Mouse (Mus musculus) 416B (cell line): ENCODE measurements around the gene Espn.

Experiments
- DNase-seq: peaks from one replicate; pipeline ENCODE4 v3.0.0; 2011; ENCODE audit warnings: low read depth

Gene Espn

DNA sequence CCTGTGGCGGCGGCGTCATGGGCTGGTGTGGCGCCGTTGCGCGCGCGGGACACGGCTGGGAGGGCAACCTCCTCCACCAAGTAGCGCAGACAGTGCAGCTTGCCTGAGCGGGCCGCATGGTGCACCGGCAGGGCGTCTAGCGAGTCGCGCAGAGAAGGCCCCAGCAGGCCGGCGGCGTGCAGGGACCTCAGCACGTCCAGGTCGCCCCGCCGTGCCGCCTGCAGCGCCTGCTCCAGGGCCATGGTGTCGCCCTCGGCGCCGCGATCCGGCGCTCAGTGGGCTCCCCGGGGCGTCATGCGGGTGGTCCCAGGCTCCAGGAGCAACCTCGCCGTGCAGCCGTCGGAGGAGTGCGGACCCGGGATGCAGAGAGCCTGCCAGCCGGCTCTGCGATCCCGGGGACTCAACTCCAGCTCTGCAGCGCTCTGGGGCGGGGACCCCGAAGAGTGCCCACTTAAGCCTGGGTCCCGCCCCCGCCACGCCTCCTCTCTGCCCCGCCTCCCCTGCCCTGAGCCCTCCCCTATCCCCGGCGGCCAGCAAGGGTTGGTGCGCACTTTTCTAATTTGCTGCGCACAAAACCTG, at the start of gene Espn:
Espn (minus strand) TSS at position 406 of the 579 bp plus-strand sequence.
- no peak for DNase-seq

DNA sequence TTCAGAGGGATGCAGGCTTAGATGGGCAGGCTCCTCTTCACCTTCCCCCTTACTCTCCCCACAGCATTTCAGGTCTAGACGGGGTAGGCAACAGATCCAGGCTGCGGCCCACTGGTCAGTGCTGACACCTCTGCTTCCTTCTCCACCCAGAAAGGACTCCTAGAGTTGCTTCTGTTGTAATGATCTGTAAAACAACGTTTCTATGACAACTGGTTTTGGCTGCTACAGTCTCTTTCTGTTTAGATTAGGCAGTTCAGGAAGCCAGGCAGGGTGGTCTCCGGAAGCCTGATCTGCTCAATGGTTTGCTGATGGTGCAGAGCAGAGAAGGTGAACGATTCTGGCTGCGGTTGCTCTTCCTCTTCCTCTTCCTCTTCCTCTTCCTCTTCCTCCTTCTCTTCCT, 49.3 kb upstream of the Espn start:
- DNase-seq: peak; percentile 62

DNA sequence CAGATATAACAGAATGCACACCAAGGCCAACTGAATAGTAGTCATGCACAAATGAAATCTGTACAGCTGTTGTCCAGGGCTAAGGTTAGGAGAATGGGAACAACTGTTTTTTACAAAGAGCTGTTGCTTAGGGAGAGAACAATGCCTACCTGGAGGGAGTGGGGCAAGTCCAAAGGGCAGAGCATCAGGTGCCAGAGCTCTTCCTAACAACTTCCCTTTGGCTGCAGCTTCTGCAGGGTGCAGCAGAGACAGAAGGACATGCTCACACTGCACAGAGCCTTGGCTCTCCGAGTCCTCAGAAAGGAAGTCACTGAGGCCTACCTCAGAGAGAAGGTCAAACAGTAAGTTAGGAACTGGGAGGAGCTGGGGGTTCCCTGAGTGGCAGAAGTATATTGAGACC, 47.4 kb upstream of the Espn start:
- peak; percentile 37 for DNase-seq

DNA sequence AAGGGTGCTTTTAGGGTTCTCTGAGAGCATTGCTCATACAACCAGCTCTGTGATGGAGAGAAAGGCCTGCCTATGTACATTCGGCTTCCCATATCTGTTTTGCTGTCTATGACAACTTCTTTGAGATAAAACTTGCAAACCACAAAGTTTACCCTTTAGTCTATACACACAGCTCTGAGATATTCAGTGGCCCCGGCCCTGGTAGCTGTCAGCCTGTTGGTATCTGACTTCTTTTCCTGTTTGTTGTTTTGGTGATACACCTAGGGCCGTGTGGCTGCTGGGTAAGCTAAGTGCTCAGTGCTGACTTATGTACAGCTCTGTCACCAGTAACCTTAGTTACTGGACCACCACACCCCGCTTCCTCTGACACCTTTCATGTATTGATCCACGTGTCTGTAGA, 45.4 kb upstream of the Espn start:
- no peak for DNase-seq

DNA sequence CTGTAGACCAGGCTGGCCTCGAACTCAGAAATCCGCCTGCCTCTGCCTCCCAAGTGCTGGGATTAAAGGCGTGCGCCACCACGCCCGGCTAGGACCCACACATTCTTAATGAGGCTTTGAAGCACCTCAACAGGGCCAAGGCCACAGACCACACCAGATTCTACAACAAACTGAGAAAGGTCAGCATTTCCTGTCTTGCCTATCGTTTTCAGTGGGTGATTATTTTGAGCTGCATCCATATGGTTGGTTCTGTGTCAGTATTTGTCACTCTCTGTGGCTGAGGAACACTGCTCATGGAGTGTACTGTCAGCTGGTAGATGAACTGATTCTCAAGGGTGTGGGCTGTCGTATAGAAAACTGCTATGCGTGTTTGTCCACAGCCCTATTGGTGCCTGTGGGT, 44.1 kb upstream of the Espn start:
- no peak for DNase-seq

DNA sequence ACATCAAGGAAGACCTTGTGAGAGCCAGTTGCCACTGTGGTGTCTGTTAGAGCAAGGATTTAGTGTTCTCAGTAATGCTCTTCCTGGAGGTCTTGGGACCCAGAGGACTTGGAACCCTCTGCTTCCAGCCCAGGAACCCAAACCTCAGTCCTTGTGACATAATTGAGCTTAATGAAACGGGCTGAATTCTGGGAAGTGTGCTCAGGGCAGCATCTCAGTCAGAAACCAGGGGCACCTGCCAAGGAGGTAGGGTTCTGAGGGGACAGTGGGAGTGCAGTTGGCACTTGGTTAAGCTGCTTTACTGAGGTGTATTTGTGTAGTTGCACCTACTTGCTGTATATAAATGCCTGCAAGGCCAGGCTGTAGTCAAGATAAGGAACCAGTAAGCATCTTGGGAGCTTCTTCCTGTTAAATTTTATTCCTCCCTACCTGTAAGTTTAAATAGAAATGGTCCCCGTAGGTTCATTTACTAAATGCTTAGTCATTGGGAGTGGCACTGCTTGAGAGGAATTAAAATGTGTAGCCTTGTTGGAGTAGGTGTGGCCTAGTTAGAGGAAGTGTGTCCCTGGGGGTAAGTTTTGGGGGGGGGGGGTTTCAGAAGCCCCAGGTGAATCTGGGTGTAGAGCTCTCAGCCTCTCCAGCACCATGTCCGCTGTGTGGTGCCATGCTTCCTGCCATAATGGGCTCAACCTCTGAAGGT, 42.5 kb upstream of the Espn start:
- DNase-seq: no peak

DNA sequence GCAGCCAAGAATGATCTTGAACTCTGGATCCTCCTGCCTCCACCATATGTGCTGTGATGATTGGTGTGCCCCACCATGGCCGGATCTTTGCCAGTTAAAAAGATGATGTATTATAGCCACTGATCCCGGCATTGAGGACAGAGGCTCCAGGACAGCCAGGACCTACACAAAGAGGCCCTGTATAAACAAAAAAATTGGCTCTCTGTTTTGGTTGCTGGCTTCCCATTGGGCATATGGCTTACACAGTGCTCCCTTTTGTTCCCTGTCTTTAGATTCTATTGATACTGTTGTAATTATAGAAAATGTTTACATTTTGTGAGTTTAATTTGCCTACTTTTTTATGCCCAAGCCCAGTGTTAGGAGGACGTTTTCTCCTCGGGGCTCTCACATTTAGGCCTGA, 40.4 kb upstream of the Espn start:
- DNase-seq: no peak

DNA sequence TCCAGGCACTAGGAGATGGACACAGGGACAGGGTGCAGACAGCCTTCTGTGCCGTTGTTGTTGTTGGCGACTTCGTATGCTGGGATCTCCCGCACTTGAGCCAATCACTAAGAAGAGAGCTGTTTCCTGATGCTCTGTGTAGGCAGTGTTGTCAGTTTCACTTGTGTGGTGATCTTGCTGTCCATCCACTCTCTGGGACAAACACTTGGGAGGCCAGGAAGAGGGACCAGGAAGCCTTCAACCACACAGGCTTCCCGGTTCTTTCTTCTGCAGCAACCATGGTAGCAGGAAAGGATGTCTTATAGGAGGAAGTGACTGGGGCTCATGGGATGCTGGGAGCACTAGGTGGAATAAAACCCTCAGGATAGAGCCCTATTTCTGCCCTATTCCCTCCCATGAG, 38.5 kb upstream of the Espn start:
- DNase-seq: no peak

DNA sequence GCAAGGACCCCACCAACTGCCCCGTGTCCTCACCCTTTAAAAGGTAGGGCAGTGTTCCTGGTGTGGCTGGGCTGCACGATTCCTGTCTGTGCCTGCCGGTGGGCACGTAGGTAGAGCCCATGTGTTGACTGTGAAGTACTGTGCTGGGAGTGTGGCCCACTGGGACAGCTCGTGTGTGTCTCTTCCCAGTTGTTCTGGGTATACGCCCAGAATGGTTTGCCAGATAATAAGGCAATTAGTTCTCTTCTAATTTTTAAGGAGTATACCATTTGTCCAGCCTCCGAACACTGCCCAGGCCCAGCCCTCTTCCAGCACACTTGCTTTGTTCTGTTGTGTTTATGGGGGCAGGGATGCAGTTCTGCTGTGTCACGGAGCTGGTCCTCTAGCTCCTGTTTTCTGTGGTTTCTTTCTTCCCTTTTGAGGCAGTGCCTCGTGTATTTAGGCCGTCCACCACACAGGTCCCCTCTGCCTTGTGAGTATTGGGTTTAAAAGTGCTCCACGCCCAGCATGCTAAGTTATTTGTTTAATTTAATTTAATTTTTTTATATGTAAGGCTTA, 38.0 kb upstream of the Espn start:
- peak; percentile 86 for DNase-seq

DNA sequence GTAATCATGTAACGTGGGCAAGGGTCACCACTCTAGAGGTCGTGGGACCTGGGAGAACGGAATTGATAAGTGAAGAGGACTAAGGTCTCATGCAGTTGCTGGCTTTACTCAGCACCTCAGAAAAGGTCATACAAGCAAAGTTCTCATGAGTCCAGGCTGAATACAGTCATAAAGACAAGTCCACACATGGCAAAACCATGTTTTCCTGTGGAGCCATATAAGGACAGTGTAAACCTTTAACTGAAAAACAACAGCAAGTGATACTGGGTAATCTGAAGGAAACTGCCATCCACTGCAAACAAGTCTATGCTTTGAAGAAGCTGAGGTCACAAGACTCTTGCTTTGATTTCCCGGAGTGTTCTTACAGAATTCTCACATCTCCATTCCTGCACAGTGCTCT, 37.5 kb upstream of the Espn start:
- no peak for DNase-seq

DNA sequence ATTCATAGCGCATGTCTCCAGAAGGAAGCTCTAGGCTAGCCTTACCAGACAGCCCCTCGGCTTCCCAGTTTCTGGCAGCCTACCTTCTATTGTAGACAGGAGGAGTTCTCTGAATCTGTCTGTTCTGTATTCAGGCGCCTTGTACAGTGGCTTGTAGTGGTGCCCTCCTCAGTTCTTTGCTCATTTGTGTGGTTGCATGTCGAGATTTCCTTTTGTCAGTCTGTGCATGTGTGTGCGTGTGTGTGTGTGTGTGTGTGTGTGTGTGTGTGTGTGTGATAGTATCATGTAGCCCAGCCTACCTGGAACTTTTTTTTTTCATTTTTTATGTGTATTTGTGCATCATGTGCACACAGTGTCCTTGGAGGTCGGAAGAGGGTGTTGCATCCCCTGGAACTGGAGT, 36.9 kb upstream of the Espn start:
- no peak for DNase-seq

DNA sequence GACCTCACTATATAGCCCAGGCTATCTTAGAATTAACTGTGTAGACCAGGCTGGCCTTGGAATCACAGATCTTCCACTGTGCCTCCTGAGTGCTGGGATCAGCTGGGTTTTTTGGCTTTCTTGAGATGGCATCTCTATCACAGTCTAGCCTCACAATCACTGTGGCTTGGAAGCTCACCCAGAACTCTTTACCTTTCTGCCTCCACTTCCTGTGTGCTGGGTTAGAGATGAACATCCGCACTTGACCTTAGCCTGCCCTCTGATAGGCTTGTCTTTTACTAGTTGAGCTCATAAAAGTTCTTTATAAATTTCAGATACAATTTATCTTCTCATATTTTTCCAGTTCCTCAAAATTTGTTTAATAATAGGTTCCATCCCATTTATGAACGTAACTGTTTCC, 36.5 kb upstream of the Espn start:
- no peak for DNase-seq

DNA sequence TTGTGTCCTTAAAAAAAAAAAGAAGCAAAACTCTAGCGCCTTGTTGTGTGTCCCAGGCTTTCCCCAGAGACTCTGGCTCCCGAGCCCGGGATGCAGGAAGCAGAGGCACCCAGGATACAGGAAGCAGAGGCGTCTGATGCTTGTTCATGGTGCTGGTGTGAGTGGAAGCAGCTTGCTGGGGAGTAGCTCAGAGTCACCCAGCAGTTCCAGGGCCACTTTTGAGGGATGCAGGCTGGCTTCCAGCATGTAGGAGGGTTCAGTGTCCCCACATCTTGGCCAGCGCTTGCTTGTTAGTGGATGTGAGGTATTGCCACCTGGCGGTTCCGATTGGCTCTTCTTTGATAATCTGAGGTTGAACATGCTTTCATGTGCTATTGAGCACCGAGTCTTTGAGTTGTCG, 35.0 kb upstream of the Espn start:
- DNase-seq: no peak

DNA sequence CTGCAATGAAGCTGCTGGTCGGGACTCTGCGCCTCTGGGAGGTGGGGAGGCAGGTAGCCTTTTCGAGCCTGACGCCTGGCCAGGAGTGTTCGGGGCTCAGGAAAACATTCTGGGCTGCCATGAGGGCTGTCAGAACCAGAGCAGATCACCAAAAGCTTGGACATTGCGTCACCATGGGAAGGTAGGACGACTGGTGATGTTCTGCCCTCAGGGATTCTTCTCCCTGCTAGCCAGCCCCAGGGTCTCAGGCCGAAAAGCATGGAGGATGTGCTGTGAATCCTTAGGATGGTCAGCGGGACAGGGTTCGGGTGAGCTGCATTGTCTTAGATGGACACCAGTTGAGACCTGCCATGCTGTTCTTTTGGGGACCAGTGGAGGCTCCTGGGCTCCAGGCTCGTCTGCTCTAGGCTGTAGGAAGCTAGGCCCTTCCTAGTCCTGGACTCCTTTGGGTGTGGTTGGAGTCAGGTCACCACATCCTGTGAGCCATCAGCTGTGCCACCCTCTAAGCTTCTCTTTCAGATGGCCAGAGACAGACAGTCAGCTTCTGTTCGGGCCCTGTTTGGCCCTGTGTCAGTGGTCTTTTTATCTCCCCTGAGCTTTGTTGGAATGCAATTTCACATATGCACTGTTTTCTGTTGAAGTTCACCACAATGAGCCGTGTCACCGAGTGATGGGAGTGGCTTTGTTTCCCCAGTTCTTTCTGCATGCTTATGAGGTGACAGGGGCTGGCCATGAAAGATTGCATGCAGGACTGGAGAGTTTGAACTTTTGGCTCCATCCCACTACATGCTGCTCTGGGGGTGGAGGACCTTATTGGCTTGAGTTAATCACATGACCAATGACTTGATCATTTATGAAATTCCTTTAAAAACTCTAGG, 34.3 kb upstream of the Espn start:
- peak; percentile 83 for DNase-seq

DNA sequence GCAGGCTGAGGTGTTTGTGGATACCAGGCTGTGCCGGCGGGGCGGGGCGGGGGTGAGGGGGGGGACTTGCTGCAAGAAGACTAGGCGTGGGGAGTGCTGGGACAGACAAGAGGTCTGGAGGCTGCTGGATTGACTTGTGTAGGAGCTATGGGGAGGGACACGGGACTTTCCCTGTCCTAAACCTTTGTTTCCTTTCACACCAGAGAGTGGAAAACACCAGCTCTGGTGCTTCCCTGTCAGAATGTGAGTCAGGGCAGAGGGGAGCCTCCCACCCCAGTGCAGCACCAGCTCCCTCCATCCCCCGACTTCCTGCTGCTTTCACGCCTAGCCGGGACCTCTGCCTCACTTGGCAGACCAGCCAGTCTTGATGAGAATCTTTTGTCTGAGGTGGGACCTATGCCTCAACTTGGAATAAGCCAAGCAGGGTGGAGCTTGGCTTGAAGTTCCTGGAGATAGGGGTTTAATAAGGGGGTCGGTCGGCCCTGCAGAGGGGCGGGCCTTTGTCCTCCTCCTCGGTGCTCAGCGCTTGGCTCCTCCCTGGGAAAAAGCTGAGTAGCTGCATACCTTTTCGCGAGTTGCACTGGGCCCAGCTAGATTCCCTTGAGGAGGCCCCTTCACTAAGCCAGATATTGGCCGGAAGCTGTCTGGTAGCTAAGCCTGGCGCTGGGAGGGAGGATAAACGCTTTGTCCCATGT, 33.5 kb upstream of the Espn start:
- peak; percentile 51 for DNase-seq

DNA sequence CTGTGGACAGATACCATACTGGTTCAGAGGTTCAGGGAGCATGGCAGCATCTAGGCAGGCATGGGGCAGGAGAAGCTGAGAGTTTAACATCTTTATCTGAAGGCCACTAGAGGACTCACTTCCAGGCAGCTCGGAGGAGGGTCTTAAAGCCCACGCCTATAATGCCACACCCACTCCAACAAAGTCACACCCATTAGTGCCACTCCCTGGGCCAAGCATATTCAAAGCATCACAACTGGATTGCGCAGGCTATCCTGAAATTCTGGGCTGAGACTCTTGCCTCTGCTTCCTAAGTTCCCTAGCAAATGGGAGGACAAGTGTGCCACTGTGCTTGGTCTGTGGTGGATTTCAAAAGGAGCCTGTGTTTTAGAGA, 33.0 kb upstream of the Espn start:
- peak; percentile 87 for DNase-seq

DNA sequence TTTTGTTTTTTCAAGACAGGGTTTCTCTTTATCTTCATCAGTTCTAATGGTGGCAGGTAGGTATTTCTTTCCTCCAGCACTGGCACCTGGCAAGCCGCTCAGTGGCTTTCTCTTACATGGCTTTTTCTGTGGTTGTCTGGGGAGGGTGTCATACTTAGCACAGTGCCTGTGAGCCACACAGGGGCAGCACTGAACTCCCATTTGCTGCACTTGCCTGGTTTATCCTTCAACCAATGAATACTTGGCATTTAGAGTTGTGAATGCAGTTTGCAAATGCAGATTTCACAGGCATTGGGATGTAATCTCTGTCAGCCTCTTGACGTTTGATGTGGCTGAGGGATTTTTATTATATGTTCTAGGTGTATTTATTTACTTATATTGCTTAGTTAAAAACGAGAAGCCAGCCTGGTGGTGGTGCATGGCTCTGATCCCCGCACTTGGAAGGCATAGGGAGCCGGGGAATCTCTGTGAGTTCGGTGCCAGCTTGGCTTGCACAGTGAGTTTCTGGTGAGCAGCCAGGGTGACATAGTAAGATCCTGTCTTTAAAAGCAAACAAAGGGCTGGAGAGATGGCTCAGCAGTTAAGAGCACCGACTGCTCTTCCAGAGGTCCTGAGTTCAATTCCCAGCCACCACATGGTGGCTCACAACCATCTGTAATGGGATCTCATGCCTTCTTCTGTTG, 32.3 kb upstream of the Espn start:
- DNase-seq: peak; percentile 53

DNA sequence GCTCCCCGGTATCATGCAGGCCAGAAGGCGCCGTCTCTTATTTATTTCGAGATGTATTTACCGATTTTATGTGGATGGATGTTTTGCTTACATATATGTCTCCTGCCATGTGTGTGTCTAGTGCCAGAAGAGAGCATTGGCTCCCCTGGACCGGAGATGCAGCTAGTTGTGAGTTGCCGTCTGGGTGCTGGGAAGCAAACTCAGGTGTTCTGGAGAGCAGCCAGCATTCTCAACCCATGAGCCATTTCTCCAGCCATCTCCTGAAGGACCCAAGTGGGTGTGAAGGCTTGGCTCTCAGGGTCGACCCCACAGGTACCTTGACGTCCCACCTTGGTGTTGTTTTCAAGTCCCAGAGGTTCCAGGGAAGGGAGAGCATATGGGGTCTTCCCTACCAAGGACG, 30.0 kb upstream of the Espn start:
- DNase-seq: no peak

DNA sequence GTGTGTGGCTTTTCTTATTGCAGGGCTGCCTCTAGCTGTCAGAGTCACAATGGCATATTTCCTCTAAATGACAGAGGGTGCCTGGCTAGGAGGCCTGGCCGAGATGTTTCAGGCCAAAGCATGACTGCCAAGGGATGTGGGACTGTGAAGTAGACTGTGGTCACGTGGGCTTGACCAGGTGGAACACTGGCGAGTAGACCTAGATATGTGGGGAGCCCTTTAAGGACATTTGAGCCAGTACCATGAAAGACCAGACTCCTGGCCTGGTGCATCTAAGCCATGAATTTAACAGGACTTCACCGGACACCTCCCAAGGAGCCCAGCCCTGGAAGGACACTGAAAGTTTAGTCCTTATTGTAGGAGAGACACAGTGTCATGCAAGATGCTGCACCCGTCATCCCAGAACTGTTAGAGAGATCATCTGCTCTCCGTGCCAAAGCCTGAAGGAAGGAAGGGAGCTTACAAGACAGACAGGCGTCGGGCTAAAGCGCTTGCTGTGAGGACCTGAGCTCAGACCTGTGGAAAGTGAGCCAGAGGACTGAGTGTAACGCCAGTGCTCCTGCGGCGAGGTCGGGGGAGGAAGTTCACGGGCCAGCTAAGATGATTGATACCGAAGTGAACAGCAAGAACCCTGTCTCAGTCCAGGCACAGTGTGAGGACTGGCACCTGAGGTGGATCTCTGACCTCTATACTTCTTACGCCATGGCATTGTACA, 27.9 kb upstream of the Espn start:
- no peak for DNase-seq

DNA sequence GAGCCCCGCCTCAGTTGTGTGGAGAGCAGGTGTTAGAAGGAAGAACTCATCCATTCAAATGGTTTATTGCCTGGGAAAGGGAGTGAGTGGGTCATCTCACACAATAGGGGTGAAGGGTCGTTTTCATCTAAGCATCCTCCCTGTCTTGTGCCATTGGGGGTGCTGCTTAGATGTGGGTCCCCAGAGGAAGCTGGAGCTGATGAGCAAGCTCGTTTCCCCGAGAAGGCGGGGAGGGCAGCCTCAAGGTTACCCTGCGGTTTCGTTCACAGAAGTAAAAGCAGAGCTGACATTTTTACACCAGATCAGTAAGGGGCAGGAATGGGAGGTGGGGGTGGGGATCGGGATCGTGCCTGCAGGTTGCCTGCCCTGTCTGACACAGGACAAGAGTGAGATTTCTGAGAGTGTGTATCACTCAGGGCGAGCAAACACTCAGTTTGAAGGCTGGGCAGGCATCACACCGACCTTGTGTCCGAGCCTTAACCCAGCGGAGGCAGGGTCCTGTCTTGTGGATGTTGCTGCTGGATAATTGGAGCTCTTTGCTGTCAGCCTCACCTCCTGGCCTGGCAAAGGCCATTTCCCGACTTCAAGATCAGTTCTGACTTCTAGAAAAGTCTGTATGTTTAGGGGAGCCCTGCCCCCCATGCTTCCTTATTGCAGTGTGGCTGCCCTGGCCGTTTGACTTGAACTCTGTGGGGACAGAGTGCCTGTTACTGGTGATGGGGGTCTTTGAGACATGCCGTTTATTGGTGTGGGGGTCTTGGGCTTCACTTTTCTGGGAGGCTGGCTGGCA, 26.9 kb upstream of the Espn start:
- DNase-seq: peak; percentile 87
